Mouse (Mus musculus) left cerebral cortex, postnatal 4 days (tissue): Measurements from ENCODE around the gene Slc35f6. TPM values are rescaled to one million over a fixed set of nuclear protein-coding genes. Genes with fewer than 3 reads are reported as not detected.
"Not testable (repeated sequence)": the region's sequence is repeated elsewhere in the genome, so short reads cannot be mapped to it uniquely, and the experiment has no call there.

Experiments
- DNase-seq: peaks from one replicate; pipeline ENCODE4 v3.0.0-alpha.2; 2022
- intact Hi-C: fragments of 180-260 bp; cut with DNase I; formaldehyde crosslinking; loops from one replicate; pipeline ENCODE4 v1.15.1; 2025
- microRNA-seq: library from miRNA; unstranded; fragments of <30 nt; microRNA quantifications from one replicate; pipeline ENCODE4 v1.2.0, GENCODE M21; 2022
- total RNA-seq, 2 experiments: library from RNA; stranded (reverse); gene quantifications; 2 replicates each; pipeline ENCODE4 v1.2.3; 2021

Gene Slc35f6
- total RNA-seq, 2 experiments from 2014 or later, result 23.3 to 27.9 TPM

DNA sequence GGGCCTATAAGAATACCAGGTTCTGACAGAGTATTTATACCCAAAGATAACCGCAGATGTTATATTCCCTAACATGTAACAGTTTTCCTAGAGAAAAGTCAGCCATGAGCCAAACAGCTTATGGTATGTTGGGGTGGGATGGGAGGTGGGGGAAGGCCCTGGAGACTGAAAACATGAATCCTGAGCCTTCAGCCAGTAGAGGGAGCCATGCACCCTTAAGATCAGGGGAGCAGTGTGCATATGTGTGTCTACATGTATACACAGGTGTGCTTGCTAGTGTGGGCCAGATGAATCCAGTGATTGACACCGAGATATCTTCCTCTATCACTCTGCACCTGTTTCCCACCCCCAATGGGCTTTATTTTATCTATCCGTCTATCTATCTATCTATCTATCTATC, 39.0 kb downstream of the Slc35f6 start:
- intact Hi-C loops, result no loop called here
- DNase-seq, result peak; percentile 26

DNA sequence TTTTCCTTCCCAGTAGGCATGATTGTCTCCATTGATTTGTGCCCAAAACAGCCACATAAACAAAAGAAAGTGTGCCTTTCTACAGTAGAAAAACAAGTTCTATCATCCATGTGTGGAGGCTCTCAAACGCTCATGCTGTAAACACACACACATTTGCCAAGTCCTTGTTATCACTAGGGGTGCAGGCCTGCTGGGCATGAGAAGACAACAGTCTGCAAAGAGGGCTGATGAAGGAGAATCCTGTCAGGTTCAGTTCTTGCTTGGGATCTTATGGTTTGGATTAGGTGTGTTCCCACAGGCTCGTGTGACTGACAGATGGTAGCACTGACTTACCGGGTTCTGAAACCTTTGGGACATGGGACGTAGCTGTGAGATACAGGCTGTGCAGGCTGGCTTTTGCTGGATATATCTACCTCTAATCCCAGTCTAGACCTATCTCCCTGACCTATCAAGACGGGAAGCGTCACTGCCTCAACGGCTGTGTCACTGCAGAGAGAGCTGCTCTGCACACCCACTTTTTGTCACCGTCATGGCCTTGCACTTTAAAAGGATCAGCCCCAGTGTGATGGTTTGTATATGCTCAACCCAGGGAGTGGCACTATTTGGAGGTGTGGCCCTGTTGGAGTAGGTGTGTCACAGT, 52.7 kb downstream of the Slc35f6 start:
- intact Hi-C loops, result no loop called here
- DNase-seq, result no peak

DNA sequence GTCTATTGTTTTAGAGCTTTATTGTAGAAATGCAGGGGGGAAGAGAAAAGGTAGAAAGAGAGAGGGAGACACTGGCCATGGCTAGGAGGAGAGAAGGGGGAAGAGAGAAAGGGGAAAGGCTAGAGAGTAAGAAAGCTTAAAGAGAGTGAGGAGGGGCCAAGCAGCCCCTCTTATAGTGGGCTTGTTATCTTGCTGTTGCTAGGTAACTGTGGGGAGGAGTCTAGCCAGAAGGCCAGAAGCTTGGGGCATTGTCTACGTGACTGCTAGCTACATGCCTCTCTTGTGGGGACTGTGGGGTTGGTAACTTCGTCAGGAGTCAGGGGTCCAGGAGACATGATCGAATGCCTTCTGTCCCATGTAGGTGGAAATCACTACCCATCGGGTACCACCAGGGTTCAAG, 53.6 kb downstream of the Slc35f6 start:
- intact Hi-C loops, DNase-seq: not testable (repeated sequence)

DNA sequence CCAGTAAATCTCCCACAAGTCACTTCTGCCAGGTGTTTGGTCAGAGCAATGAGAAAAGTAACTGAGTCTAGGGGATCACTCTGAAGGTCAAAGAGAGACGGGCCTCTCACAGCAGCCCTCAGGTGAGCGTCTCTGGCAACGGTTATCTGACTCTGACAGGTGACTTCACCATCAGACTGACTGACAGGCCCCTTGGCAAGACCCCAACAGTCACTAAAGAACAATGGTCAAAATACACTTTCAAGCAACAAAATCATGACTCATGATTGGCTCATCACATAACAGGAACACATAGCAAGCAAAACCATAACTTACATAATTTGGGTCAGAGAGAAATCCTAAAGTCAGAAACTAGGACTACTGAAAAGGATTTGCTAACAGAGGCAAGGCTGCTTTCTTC, 54.1 kb downstream of the Slc35f6 start:
- intact Hi-C loops, result no loop called here
- no peak for DNase-seq

Small RNA genes within 50 kb of the gene (microRNA-seq; reads per million reads assigned to microRNA genes)
- not detected for gene Mir5625

Other genes starting within 250 kb of the Slc35f6 start
- 10 to 100 TPM in 1 of 2 experiments, 1 to 10 TPM in 1; 7.1 to 10.8 TPM for gene Otof, start 186.0 kb upstream of the Slc35f6 start, total RNA-seq
- not detected for gene 1700001C02Rik, start 181.9 kb upstream of the Slc35f6 start, total RNA-seq
- not detected for gene Cib4, start 102.1 kb upstream of the Slc35f6 start, total RNA-seq
- gene Kcnk3, start 59.8 kb upstream of the Slc35f6 start, total RNA-seq, result 10 to 100 TPM; 14.1 to 15.1 TPM
- 10 to 100 TPM; 13.8 to 14.0 TPM for gene Cenpa, start 18.8 kb downstream of the Slc35f6 start, total RNA-seq
- 100 to 1,000 TPM; 797 to 798 TPM for gene Dpysl5, start 63.6 kb downstream of the Slc35f6 start, total RNA-seq
- gene Mapre3, start 166.7 kb downstream of the Slc35f6 start, total RNA-seq, result 100 to 1,000 TPM; 143 to 144 TPM
- 10 to 100 TPM; 60.3 to 65.5 TPM for gene Tmem214, start 220.1 kb downstream of the Slc35f6 start, total RNA-seq
- 10 to 100 TPM; 48.4 to 52.2 TPM for gene Agbl5, start 240.8 kb downstream of the Slc35f6 start, total RNA-seq